Mouse (Mus musculus) heart, embryonic 14.5 days (tissue): ENCODE measurements around the gene Cdc42ep2. TPM values are rescaled to one million over a fixed set of nuclear protein-coding genes. Genes with fewer than 3 reads are reported as not detected.

Source experiments
- ATAC-seq: fragments of 200-750 bp; cut with Nextera tagmentation; 2 replicates; pipeline ENCODE4 v1.8.0; 2017; ENCODE audit warnings: low read depth, moderate TSS enrichment; ENCODE audit not compliant: insufficient number of reproducible peaks, insufficient read depth, low FRiP score
- H3K27ac ChIP-seq, 2 experiments: fragments of 200-500 bp in 1 of 2; fragments of 300-500 bp in 1 of 2; sonication (generic) in 1 of 2; replicated peaks in 1 of 2; 2 replicates each; pipeline ENCODE4 v1.5.1; 2012 to 2014; ENCODE audit warnings: low read depth in 2 of 2, low read length in 2 of 2, control low read depth in 1 of 2, mild to moderate bottlenecking in 1 of 2, mixed read lengths in 1 of 2; ENCODE audit not compliant: control insufficient read depth in 1 of 2, insufficient read depth in 1 of 2
- H3K27me3 ChIP-seq: fragments of 300-500 bp; sonication (generic); 2 replicates; pipeline ENCODE4 v1.6.1; 2014; ENCODE audit warnings: mild to moderate bottlenecking, low read length, control low read depth; ENCODE audit not compliant: control insufficient read depth, insufficient read depth
- H3K36me3 ChIP-seq: fragments of 300-500 bp; sonication (generic); 2 replicates; pipeline ENCODE4 v1.6.1; 2014; ENCODE audit warnings: mild to moderate bottlenecking, control low read depth, low read length, mixed read lengths; ENCODE audit not compliant: control insufficient read depth, insufficient read depth
- H3K4me1 ChIP-seq, 2 experiments: fragments of 200-500 bp in 1 of 2; fragments of 300-500 bp in 1 of 2; sonication (generic) in 1 of 2; 2 replicates each; pipeline ENCODE4 v1.6.1; 2012 to 2014; ENCODE audit warnings: low read length in 2 of 2, control low read depth in 1 of 2, mixed read lengths in 1 of 2; ENCODE audit not compliant: control insufficient read depth in 2 of 2, insufficient read depth in 2 of 2
- H3K4me2 ChIP-seq: fragments of 300-500 bp; sonication (generic); 2 replicates; pipeline ENCODE4 v1.6.1; 2014; ENCODE audit warnings: mild to moderate bottlenecking, low read length
- H3K4me3 ChIP-seq, 2 experiments: fragments of 200-500 bp in 1 of 2; fragments of 300-500 bp in 1 of 2; sonication (generic) in 1 of 2; 2 replicates each; pipeline ENCODE4 v1.5.1; 2012 to 2014; ENCODE audit warnings: low read length in 2 of 2, mild to moderate bottlenecking in 2 of 2, control low read depth in 1 of 2, low read depth in 1 of 2, moderate library complexity in 1 of 2; ENCODE audit not compliant: control insufficient read depth in 1 of 2, insufficient read depth in 1 of 2
- H3K9ac ChIP-seq: fragments of 300-500 bp; sonication (generic); 2 replicates; pipeline ENCODE4 v1.6.1; 2014; ENCODE audit warnings: mild to moderate bottlenecking, low read length
- H3K9me3 ChIP-seq: fragments of 300-500 bp; sonication (generic); 2 replicates; pipeline ENCODE4 v1.6.1; 2016; ENCODE audit warnings: low read length, control low read depth; ENCODE audit not compliant: control insufficient read depth
- WGBS: fragments of 180-500 bp; shearing (Covaris S2); extraction: QIAGEN DNeasy Blood & Tissue Kit; methylation state at CpG from one replicate; pipeline ENCODE4 v1.1.7; 2014; 5-methylcytosine and 5-hydroxymethylcytosine counted together
- polyA plus RNA-seq: library from polyadenylated mRNA; unstranded; fragments of >200 nt; fragmentation: Nextera tagmentation; extraction: Ambion mirVana; gene quantifications from 2 replicates; pipeline ENCODE4 v1.2.1, GENCODE M21; 2014

Gene Cdc42ep2
- polyA plus RNA-seq, 1 experiment from 2014 or later: 9.7 TPM

- H3K4me2 ChIP-seq: no peak overlapping the region
- no peak for ATAC-seq
- H3K9ac ChIP-seq: no peak overlapping the region
- H3K27ac ChIP-seq: no peak overlapping the region
- WGBS: 95% methylated on average over 13 of the region's 13 CpGs
- H3K27me3 ChIP-seq: no peaks in the 10 kb centered on the region
- peaks cover 9 to 17% of the 10 kb centered on the region in 2 experiments for H3K4me1 ChIP-seq
- H3K4me3 ChIP-seq: no peak overlapping the region
- peaks cover 24% of the 10 kb centered on the region for H3K36me3 ChIP-seq
- no peaks in the 10 kb centered on the region for H3K9me3 ChIP-seq
These were observed 31.9 kb downstream of the Cdc42ep2 start for GRCm38 (mm10) chr19:5892735-5893134.

GRCm38 (mm10) chr19:5892262-5892661 is 32.4 kb downstream of the Cdc42ep2 start:
- peaks cover 9 to 17% of the 10 kb centered on the region in 2 experiments for H3K4me1 ChIP-seq
- H3K9me3 ChIP-seq: no peaks in the 10 kb centered on the region
- no peak overlapping the region for H3K4me2 ChIP-seq
- no peak overlapping the region for H3K27ac ChIP-seq
- peaks cover 20% of the 10 kb centered on the region for H3K36me3 ChIP-seq
- H3K9ac ChIP-seq: no peak overlapping the region
- 93% methylated on average over 7 of the region's 7 CpGs for WGBS
- H3K27me3 ChIP-seq: no peaks in the 10 kb centered on the region
- no peak overlapping the region for H3K4me3 ChIP-seq
- ATAC-seq: no peak

GRCm38 (mm10) chr19:5891521-5892258 is 32.9 kb downstream of the Cdc42ep2 start:
- Histone ChIP-seq H3K4me2 (no peak overlapping the region), H3K4me1 (peaks cover 9 to 17% of the 10 kb centered on the region in 2 experiments), H3K9me3 (no peaks in the 10 kb centered on the region), H3K4me3 (no peak overlapping the region), H3K27ac (peak overlapping the region in 1 of 2 experiments; percentile 25; a peak in 1 of 4 replicates), H3K36me3 (peaks cover 14% of the 10 kb centered on the region), H3K9ac (no peak overlapping the region), H3K27me3 (no peaks in the 10 kb centered on the region)
- ATAC-seq: no peak
- 90% methylated on average over 12 of the region's 12 CpGs for WGBS

GRCm38 (mm10) chr19:5889211-5889610 is 35.4 kb downstream of the Cdc42ep2 start:
- Histone ChIP-seq H3K27ac (no peak overlapping the region), H3K36me3 (no peaks in the 10 kb centered on the region; the same call in 1 of the 2 replicates), H3K4me3 (no peak overlapping the region), H3K4me1 (peaks cover 8 to 14% of the 10 kb centered on the region in 2 experiments), H3K9me3 (no peaks in the 10 kb centered on the region), H3K4me2 (no peak overlapping the region), H3K9ac (no peak overlapping the region), H3K27me3 (no peaks in the 10 kb centered on the region)
- WGBS: 65% methylated on average over 4 of the region's 4 CpGs
- no peak for ATAC-seq

- Histone ChIP-seq H3K27ac (no peak overlapping the region), H3K9ac (no peak overlapping the region), H3K4me1 (peaks cover 0 to 8% of the 10 kb centered on the region in 2 experiments; a peak in 3 of 4 replicates), H3K9me3 (no peaks in the 10 kb centered on the region), H3K27me3 (no peaks in the 10 kb centered on the region), H3K4me2 (no peak overlapping the region), H3K4me3 (no peak overlapping the region), H3K36me3 (no peaks in the 10 kb centered on the region)
- ATAC-seq: no peak
- 51% methylated on average over 3 of the region's 3 CpGs for WGBS
These were observed 37.3 kb downstream of the Cdc42ep2 start for GRCm38 (mm10) chr19:5887234-5887815.

GRCm38 (mm10) chr19:5885838-5886237 is 38.8 kb downstream of the Cdc42ep2 start:
- no peak for ATAC-seq
- Histone ChIP-seq H3K4me2 (no peak overlapping the region), H3K36me3 (no peaks in the 10 kb centered on the region), H3K4me3 (no peak overlapping the region), H3K9ac (no peak overlapping the region), H3K4me1 (peaks cover 0 to 8% of the 10 kb centered on the region in 2 experiments; a peak in 3 of 4 replicates), H3K27me3 (no peaks in the 10 kb centered on the region), H3K27ac (no peak overlapping the region), H3K9me3 (no peaks in the 10 kb centered on the region)
- 66% methylated on average over 4 of the region's 4 CpGs for WGBS

GRCm38 (mm10) chr19:5883935-5884334 is 40.7 kb downstream of the Cdc42ep2 start:
- WGBS: 9% methylated on average over 1 of the region's 1 CpGs

More at GRCm38 (mm10) chr19:5883935-5884334, 40.7 kb downstream of the Cdc42ep2 start:
- no peak overlapping the region for H3K4me2 ChIP-seq
- no peak; the same call in 1 of the 2 replicates for ATAC-seq
- no peak overlapping the region for H3K9ac ChIP-seq
- H3K4me3 ChIP-seq: no peak overlapping the region
- no peak overlapping the region for H3K27ac ChIP-seq
- H3K36me3 ChIP-seq: no peaks in the 10 kb centered on the region
- peaks cover 0 to 10% of the 10 kb centered on the region in 2 experiments; a peak in 3 of 4 replicates for H3K4me1 ChIP-seq
- H3K9me3 ChIP-seq: no peaks in the 10 kb centered on the region
- no peaks in the 10 kb centered on the region for H3K27me3 ChIP-seq
